Mouse (Mus musculus): ENCODE results near the gene Tpk1.
"Not testable (repeated sequence)": the region's sequence is repeated elsewhere in the genome, so short reads cannot be mapped to it uniquely, and the experiment has no call there.

Tpk1 gene

GRCm38 (mm10) chr6:43525028-43525427, 141.1 kb downstream of the Tpk1 start:
- in situ Hi-C loops (cut with MboI, MseI) = no loop called here

- in situ Hi-C loops (cut with MboI, MseI) = no loop called here
These were observed 144.0 kb downstream of the Tpk1 start for GRCm38 (mm10) chr6:43522046-43522445.

GRCm38 (mm10) chr6:43520218-43520617, 145.9 kb downstream of the Tpk1 start:
- in situ Hi-C loops (cut with MboI, MseI) = no loop called here

- in situ Hi-C loops (cut with MboI, MseI) = no loop called here
These were observed 147.7 kb downstream of the Tpk1 start for GRCm38 (mm10) chr6:43518378-43518777.

GRCm38 (mm10) chr6:43517316-43517655, 148.8 kb downstream of the Tpk1 start:
- in situ Hi-C loops (cut with MboI, MseI) = no loop called here

DNA sequence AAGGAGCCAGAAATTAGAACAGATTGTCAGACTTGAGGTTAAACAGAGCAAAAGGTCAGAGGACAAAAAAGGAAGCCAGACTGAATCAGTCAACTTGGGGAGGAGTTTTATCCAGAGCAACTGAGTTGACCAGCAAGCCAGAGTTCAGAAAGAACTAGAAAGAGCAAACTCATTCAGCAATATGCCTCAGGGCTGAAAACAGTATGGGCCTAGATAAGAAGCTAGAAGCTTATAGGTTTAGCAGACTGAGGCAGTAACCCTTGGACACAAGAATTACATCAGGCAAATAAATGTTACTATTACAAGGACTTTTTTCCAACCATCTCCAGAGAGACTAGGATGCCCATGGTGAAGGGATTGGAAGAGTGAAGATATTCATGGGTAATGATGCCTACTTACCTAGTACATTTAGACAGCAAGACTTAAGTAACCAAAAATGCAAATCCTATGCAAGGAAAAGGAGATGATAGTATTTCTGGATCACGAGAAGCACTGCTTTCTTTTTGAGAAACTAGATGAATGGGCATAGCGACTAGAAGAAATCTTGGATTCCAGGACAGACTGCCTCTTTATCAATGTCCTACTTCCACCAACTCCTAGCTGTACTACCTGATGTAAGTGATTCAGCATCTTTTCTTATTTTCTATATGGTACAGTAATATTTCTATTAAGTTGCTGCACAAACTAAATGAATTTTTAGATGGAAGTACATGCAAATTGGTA, 149.3 kb downstream of the Tpk1 start:
- in situ Hi-C loops (cut with MboI, MseI) = no loop called here

- in situ Hi-C loops (cut with MboI, MseI) = not testable (repeated sequence)
These were observed 159.2 kb downstream of the Tpk1 start for GRCm38 (mm10) chr6:43506686-43507385.

DNA sequence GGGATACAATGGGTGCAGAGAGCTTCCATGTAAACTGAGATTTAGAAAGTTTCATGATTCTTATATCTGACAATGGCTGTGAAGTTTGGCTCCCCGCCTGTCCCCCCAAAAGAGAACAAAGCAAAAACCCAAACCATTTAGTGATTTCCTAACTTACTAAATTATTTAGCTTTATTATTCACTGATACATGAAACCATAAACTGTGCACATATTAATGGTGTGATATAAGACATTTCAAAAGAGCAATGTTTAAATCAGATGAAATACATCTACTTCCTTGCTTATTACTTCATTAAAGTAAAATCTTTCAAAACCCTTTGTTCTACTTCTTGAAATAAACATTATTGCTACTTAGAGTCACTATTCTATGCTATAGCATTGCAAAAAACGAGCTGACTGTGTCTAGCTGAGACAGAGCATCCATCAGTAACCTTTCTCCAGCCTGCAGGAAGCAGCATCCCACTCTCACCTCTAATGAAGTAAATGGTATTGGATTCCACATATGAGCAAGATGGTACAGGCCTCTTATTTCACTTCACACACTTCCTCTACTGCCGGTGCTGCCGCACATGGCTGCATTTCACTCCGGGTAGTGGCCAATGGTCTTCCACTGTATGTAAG, 161.4 kb downstream of the Tpk1 start:
- in situ Hi-C loops (cut with MboI, MseI) = no loop called here

- in situ Hi-C loops (cut with MboI, MseI) = no loop called here
These were observed 173.7 kb downstream of the Tpk1 start for GRCm38 (mm10) chr6:43492367-43492766.

GRCm38 (mm10) chr6:43486691-43487090, 179.4 kb downstream of the Tpk1 start:
- in situ Hi-C loops (cut with MboI, MseI) = no loop called here

GRCm38 (mm10) chr6:43480687-43481086, 185.4 kb downstream of the Tpk1 start:
- in situ Hi-C loops (cut with MboI, MseI) = no loop called here

- in situ Hi-C loops (cut with MboI, MseI) = no loop called here
These were observed 187.3 kb downstream of the Tpk1 start for GRCm38 (mm10) chr6:43478810-43479209.

GRCm38 (mm10) chr6:43476406-43476805, 189.7 kb downstream of the Tpk1 start:
- in situ Hi-C loops (cut with MboI, MseI) = no loop called here

GRCm38 (mm10) chr6:43475921-43476320, 190.2 kb downstream of the Tpk1 start:
- in situ Hi-C loops (cut with MboI, MseI) = no loop called here

- in situ Hi-C loops (cut with MboI, MseI) = no loop called here
These were observed 194.5 kb downstream of the Tpk1 start for GRCm38 (mm10) chr6:43471556-43471955.

GRCm38 (mm10) chr6:43468821-43469594, 197.1 kb downstream of the Tpk1 start:
- in situ Hi-C loops (cut with MboI, MseI) = no loop called here

DNA sequence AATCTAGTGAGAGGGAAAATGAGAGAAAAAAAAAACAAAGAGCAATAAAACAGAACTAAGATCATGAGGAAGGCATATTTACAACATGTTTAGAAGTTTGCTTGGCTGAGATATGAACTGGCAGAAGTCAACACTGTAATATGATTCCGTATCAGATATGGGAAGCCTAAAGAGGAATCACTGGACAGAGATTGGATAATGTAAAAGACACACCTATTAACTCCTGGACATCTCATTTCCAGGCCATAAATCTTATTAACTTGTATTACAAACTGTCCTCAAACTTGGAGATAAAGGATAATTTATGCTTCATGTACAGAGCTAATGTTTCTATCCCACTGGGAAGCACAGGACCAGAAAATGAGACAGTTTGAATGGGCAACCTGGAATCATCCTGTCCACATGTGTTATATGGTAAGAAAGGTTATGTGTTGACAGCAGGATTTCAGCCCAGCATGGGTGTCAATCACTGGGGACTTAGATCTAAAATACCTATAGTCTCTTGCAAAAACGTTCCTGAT, 203.2 kb downstream of the Tpk1 start:
- in situ Hi-C loops (cut with MboI, MseI) = no loop called here

DNA sequence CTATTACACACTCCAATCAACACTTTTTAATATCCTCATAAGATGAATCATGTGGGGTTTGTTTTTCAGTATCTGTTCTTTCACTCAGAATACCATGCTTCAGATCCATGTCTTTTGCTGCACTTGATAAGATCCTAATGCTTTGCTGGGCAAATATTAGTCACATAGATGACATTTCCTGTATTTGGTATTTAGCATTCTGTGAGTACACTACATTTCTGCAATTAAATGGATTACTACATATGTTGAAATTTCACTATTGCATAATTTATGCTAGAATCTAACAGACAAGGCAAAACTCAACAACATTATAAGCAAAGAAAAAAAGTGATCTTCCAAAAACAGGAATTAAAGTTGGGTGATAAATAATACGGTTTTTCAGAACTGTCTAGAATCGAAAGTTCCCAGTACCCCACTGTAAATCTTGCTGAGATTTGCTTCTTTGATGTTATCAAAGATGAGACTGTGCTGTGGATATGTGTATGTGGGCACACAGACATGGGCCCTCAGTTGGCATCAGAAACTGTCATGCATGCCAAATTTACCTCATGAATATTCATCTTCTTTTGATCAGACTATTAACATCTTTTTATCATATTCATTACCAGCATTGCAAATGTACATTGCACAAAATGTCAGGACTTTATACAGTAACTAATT, 203.8 kb downstream of the Tpk1 start:
- in situ Hi-C loops (cut with MboI, MseI) = no loop called here

DNA sequence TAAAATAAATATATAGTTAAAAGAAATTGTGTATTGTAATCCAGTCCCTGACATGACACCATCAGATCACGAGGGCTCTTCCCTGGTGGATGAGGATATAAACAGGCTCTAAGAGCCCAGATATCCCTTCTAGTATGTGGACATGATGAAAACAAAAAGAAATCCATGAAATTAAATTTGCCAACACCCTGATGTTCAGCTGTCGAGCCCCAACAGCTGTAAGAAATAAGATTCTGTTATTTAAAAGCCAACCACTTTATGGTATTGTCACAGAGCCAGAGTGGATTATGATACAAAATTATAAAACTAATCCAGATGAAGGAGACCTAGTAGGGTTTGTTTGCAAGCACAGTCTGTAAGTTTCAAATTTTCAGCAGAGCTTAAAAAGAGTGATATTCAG, 207.0 kb downstream of the Tpk1 start:
- in situ Hi-C loops (cut with MboI, MseI) = no loop called here

DNA sequence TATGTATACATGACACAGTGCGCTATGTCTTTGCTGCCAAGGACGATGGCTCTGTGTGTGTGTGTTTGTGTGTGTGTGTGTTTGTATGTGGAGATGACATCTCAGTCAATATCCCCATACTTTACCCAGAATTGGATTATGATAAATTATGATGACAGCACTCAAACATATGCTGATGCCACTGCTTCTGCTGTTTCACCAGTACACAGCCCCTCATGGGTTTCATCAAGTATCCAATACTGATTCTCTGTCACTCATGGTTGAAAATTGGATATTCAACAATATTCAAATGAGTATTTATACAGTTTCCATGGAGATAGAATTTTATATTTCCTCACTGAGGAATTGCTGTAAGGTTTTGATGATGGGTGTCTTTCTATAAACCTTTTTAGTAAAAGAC, 208.1 kb downstream of the Tpk1 start:
- in situ Hi-C loops (cut with MboI, MseI) = no loop called here

GRCm38 (mm10) chr6:43449498-43449897, 216.6 kb downstream of the Tpk1 start:
- in situ Hi-C loops (cut with MboI, MseI) = no loop called here

Measured in T-helper 1 cell (primary cell).